Comparison of ENCODE assay signal across 8 mouse cellular contexts in genomic region chr17:85873853-85874586, GRCm38 (mm10).
DNase-seq lines count a peak whose midpoint lies in the region; ATAC-seq and TF ChIP-seq lines count a peak whose summit lies in the region.

No protein-coding gene starts in this region.

- ATAC-seq in hindbrain, postnatal 0 days = 0 out of 2 replicates have a peak, but pooled peaks have one; percentile 37
- peak; percentile 61 for ATAC-seq in midbrain, embryonic 16.5 days

- peaks cover 4% of the 10 kb centered on the region; the same call in 1 of the 2 replicates for H3K4me1 ChIP-seq in hindbrain, postnatal 0 days (ENCODE audit: insufficient read depth, low read length)
- H3K4me1 ChIP-seq in midbrain, embryonic 16.5 days (ENCODE audit: control insufficient read depth, insufficient read depth, low read length) = peaks cover 12% of the 10 kb centered on the region

- H3K9me3 ChIP-seq in hindbrain, postnatal 0 days (ENCODE audit: low read length) = no peaks in the 10 kb centered on the region
- no peaks in the 10 kb centered on the region for H3K9me3 ChIP-seq in midbrain, embryonic 16.5 days (replicated peaks; ENCODE audit: control insufficient read depth, low read length, poor library complexity, severe bottlenecking)

- no peaks in the 10 kb centered on the region for H3K27me3 ChIP-seq in hindbrain, postnatal 0 days (ENCODE audit: insufficient read depth, low read length)
- H3K27me3 ChIP-seq in midbrain, embryonic 16.5 days (ENCODE audit: control insufficient read depth, insufficient read depth, low read depth, low read length) = no peaks in the 10 kb centered on the region

- H3K9ac ChIP-seq in hindbrain, postnatal 0 days (replicated peaks; ENCODE audit: low read length) = no peak overlapping the region
- H3K9ac ChIP-seq in midbrain, embryonic 16.5 days (ENCODE audit: low read depth, low read length) = no peak overlapping the region

- H3K27ac ChIP-seq in hindbrain, postnatal 0 days = no peak overlapping the region
- peak overlapping the region; percentile 56; the same call in 1 of the 2 replicates for H3K27ac ChIP-seq in midbrain, embryonic 16.5 days (ENCODE audit: low read length)

- 14% methylated on average over 13 of the region's 13 CpGs for WGBS in hindbrain, postnatal 0 days
- 7% methylated on average over 13 of the region's 13 CpGs for WGBS in midbrain, embryonic 16.5 days

- peak; percentile 21 for DNase-seq in kidney, adult 9 months
- no peak for DNase-seq in kidney, postnatal 36 days
- DNase-seq in embryo, embryonic 11 days = peak; percentile 66
- peak; percentile 68 for DNase-seq in hindbrain, postnatal 0 days (ENCODE audit: low spot score)
- no peak for DNase-seq in frontal cortex, postnatal 14 days (ENCODE audit: low spot score in 2 of 2)
- no peak for DNase-seq in adrenal gland, adult 8-10 months
- DNase-seq in lung, postnatal 10 days = no peak

- H3K4me3 ChIP-seq in hindbrain, postnatal 0 days (ENCODE audit: low read length) = no peak overlapping the region
- H3K4me3 ChIP-seq in midbrain, embryonic 16.5 days (ENCODE audit: low read depth, low read length) = no peak overlapping the region

- TF ChIP-seq CTCF in hindbrain, postnatal 0 days (IDR thresholded peaks at IDR 0.05; ENCODE audit: low read depth) = no peak

- peak overlapping the region; percentile 21 for H3K4me2 ChIP-seq in hindbrain, postnatal 0 days (ENCODE audit: low read depth, low read length)
- peak overlapping the region; percentile 52 for H3K4me2 ChIP-seq in midbrain, embryonic 16.5 days (ENCODE audit: low read length)

- H3K36me3 ChIP-seq in hindbrain, postnatal 0 days (ENCODE audit: insufficient read depth, low read length) = no peaks in the 10 kb centered on the region
- no peaks in the 10 kb centered on the region for H3K36me3 ChIP-seq in midbrain, embryonic 16.5 days (ENCODE audit: control insufficient read depth, insufficient read depth, low read length)

Comparison
In these comparisons a context has a peak if more than half of its experiments do, and no peak if none do; other contexts are left out.
1. DNase-seq: peak in kidney, adult 9 months (single experiment), embryo, embryonic 11 days (single experiment) and hindbrain, postnatal 0 days (single experiment); none in kidney, postnatal 36 days (0 of 2), frontal cortex, postnatal 14 days (0 of 2), adrenal gland, adult 8-10 months (single experiment) and lung, postnatal 10 days (single experiment).